Mouse (Mus musculus) myocyte (in vitro differentiated cells): Measurements from ENCODE around the gene Tshz2.

Experiments used
- POLR2A ChIP-seq: IDR thresholded peaks from one replicate; pipeline ENCODE4 v1.6.1; 2011; ENCODE audit warnings: low read depth, mild to moderate bottlenecking, control low read depth, moderate library complexity; ENCODE audit not compliant: insufficient read length
- USF1 ChIP-seq: IDR thresholded peaks from one replicate; pipeline ENCODE4 v1.6.1; 2011; ENCODE audit warnings: low read depth, mild to moderate bottlenecking, control low read depth, moderate library complexity

GRCm38 (mm10) chr2:169870503-169870902 is 237.7 kb downstream of the Tshz2 start:
- no peak for TF ChIP-seq POLR2A
- no peak for TF ChIP-seq USF1
